Comparison of ENCODE assay signal across 8 mouse cellular contexts in the genomic region with DNA sequence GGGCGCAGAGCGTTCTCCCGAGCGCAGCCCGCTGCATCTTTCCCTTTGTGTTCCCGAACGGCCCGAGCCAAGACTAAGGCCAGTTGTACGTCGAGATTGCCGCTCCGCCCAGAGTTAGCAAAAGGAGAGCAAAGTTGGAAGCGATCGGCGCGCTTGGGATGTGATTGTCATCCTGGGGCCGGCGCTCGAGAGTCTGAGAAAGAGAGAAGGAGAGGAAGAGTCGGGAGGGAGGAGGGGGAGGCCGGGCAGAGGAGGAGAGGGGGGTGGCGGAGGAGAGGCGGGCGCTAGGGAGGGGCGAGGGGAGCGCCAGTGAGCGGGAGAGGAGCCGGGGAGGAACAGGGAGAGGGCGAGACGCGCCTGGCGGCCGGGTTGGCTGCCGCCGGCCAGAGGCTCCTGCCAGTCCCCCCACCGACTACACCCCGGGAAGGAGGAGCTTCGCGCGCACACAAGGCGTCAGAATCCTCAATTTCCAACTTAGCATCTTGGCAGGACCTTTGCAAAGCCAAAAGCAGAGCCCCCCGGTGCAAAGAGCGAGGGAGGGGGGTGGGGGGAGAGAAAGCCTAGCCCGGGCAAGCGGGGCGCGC. TPM values are rescaled to one million over a fixed set of nuclear protein-coding genes. Genes with fewer than 3 reads are reported as not detected.
DNase-seq lines count a peak whose midpoint lies in the region; ATAC-seq and TF ChIP-seq lines count a peak whose summit lies in the region.

A gene (plus strand): TSS at position 228 of the 584 bp plus-strand sequence.

- H3K4me2 ChIP-seq in hindbrain, postnatal 0 days (ENCODE audit: low read depth, low read length), result peak within 1 kb of the TSS; percentile 69
- H3K4me2 ChIP-seq in liver, embryonic 13.5 days, result peak within 1 kb of the TSS; percentile 91
- peak within 1 kb of the TSS; percentile 93 for H3K4me2 ChIP-seq in neural tube, embryonic 12.5 days (replicated peaks)

- H3K27ac ChIP-seq in hindbrain, postnatal 0 days, result peak within 1 kb of the TSS; percentile 88
- no peak within 1 kb of the TSS for H3K27ac ChIP-seq in liver, embryonic 13.5 days
- H3K27ac ChIP-seq in neural tube, embryonic 12.5 days, result peak within 1 kb of the TSS; percentile 85

- H3K4me3 ChIP-seq in hindbrain, postnatal 0 days (ENCODE audit: low read length), result peak within 1 kb of the TSS; percentile 65
- H3K4me3 ChIP-seq in liver, embryonic 13.5 days (replicated peaks), result peak within 1 kb of the TSS; percentile 77
- H3K4me3 ChIP-seq in neural tube, embryonic 12.5 days, result peak within 1 kb of the TSS; percentile 70

- WGBS in hindbrain, postnatal 0 days, result under 1% methylated on average over 42 of the region's 47 CpGs
- WGBS in liver, embryonic 13.5 days (ENCODE audit: insufficient replicate concordance), result 1% methylated on average over 38 of the region's 47 CpGs
- WGBS in neural tube, embryonic 12.5 days, result under 1% methylated on average over 43 of the region's 47 CpGs

- 0 out of 2 replicates have a peak, but pooled peaks cover 5% of the 10 kb centered on the region for H3K4me1 ChIP-seq in hindbrain, postnatal 0 days (ENCODE audit: insufficient read depth, low read length)
- peaks cover 47% of the 10 kb centered on the region for H3K4me1 ChIP-seq in liver, embryonic 13.5 days (replicated peaks)
- peaks cover 56% of the 10 kb centered on the region for H3K4me1 ChIP-seq in neural tube, embryonic 12.5 days

- TF ChIP-seq CTCF in hindbrain, postnatal 0 days (IDR thresholded peaks at IDR 0.05; ENCODE audit: low read depth), result no peak

- no peaks in the 10 kb centered on the region for H3K9me3 ChIP-seq in hindbrain, postnatal 0 days (ENCODE audit: low read length)
- no peaks in the 10 kb centered on the region for H3K9me3 ChIP-seq in liver, embryonic 13.5 days (replicated peaks)
- no peaks in the 10 kb centered on the region for H3K9me3 ChIP-seq in neural tube, embryonic 12.5 days

- peaks cover 8% of the 10 kb centered on the region; the same call in 1 of the 2 replicates for H3K27me3 ChIP-seq in hindbrain, postnatal 0 days (ENCODE audit: insufficient read depth, low read length)
- H3K27me3 ChIP-seq in liver, embryonic 13.5 days, result peaks cover 65% of the 10 kb centered on the region
- peaks cover 23% of the 10 kb centered on the region for H3K27me3 ChIP-seq in neural tube, embryonic 12.5 days (replicated peaks)

- peak; percentile 82 for ATAC-seq in hindbrain, postnatal 0 days
- ATAC-seq in liver, embryonic 13.5 days (ENCODE audit: low read depth), result no peak
- ATAC-seq in neural tube, embryonic 12.5 days (ENCODE audit: low FRiP score, low read depth), result peak; percentile 43
- ATAC-seq in activated CD4-positive, CD25-positive, alpha-beta regulatory T cell, adult 4 months, result no peak

- peak; percentile 37 for DNase-seq in right cerebral cortex, postnatal 25 days
- DNase-seq in right cerebral cortex, postnatal 14 days, result no peak
- peak; percentile 80 to 90 for DNase-seq in cerebellum, postnatal 10 days
- peak; percentile 56 for DNase-seq in gastrocnemius, postnatal 25 days
- DNase-seq in hindbrain, postnatal 0 days (ENCODE audit: low spot score), result peak; percentile 90
- DNase-seq in liver, embryonic 13.5 days, result no peak

- no peaks in the 10 kb centered on the region for H3K36me3 ChIP-seq in hindbrain, postnatal 0 days (ENCODE audit: insufficient read depth, low read length)
- H3K36me3 ChIP-seq in liver, embryonic 13.5 days, result no peaks in the 10 kb centered on the region
- H3K36me3 ChIP-seq in neural tube, embryonic 12.5 days, result peaks cover 6% of the 10 kb centered on the region

- H3K9ac ChIP-seq in hindbrain, postnatal 0 days (replicated peaks; ENCODE audit: low read length), result peak within 1 kb of the TSS; percentile 80
- H3K9ac ChIP-seq in liver, embryonic 13.5 days, result peak within 1 kb of the TSS; percentile 39
- H3K9ac ChIP-seq in neural tube, embryonic 12.5 days, result peak within 1 kb of the TSS; percentile 92

RNA-seq across cellular contexts. Expression of the gene that starts here (rescaled TPM):
- total RNA-seq in gastrocnemius, postnatal 25 days (2021), result 1 to 10 TPM in 1 of 2 experiments, not detected in 1; 7.7 TPM
- total RNA-seq in hindbrain, postnatal 0 days (2014; rRNA removed), result 18.3 and 22.1 TPM in 2 replicates
- 11.6 and 13.9 TPM in 2 replicates for polyA plus RNA-seq in hindbrain, postnatal 0 days (2015; fragmentation: Nextera tagmentation; extraction: Ambion mirVana)
- polyA plus RNA-seq in liver, embryonic 13.5 days (2015; fragmentation: Nextera tagmentation; extraction: Ambion mirVana), result 0.09 and 0.10 TPM in 2 replicates
- polyA plus RNA-seq in neural tube, embryonic 12.5 days (2016; fragmentation: Nextera tagmentation; extraction: Ambion mirVana), result 18.7 and 21.0 TPM in 2 replicates
- polyA plus RNA-seq in activated CD4-positive, CD25-positive, alpha-beta regulatory T cell, adult 4 months (2017; shearing (Covaris generic)), result not detected

Comparison
In these comparisons a context has a peak if more than half of its experiments do, and no peak if none do; other contexts are left out.
1. RNA of the gene that starts here (polyA plus RNA-seq): 18.7 to 21.0 TPM in neural tube, embryonic 12.5 days and 11.6 to 13.9 TPM in hindbrain, postnatal 0 days; 0.09 to 0.10 TPM in liver, embryonic 13.5 days and not detected in activated CD4-positive, CD25-positive, alpha-beta regulatory T cell, adult 4 months; every median in the first group is over 10 times any median in the second.
2. DNase-seq: peak in right cerebral cortex, postnatal 25 days (single experiment), cerebellum, postnatal 10 days (2 of 2), gastrocnemius, postnatal 25 days (single experiment) and hindbrain, postnatal 0 days (single experiment); none in right cerebral cortex, postnatal 14 days (single experiment) and liver, embryonic 13.5 days (single experiment).
3. ATAC-seq: peak in hindbrain, postnatal 0 days (single experiment) and neural tube, embryonic 12.5 days (single experiment); none in liver, embryonic 13.5 days (single experiment) and activated CD4-positive, CD25-positive, alpha-beta regulatory T cell, adult 4 months (single experiment).
4. H3K9ac ChIP-seq: peak in every context shown above with its lines; median percentile 92 in neural tube, embryonic 12.5 days; 80 in hindbrain, postnatal 0 days; 39 in liver, embryonic 13.5 days.
5. Peak in every context shown above with its lines, with median percentiles within 50 percentile points of each other: H3K4me2 ChIP-seq and H3K4me3 ChIP-seq.